Mouse (Mus musculus) heart, postnatal 25 days (tissue): Measurements from ENCODE around the gene Parvb. TPM values are rescaled to one million over a fixed set of nuclear protein-coding genes. Genes with fewer than 3 reads are reported as not detected.
"Not testable (repeated sequence)": the region's sequence is repeated elsewhere in the genome, so short reads cannot be mapped to it uniquely, and the experiment has no call there.

Experiments
- DNase-seq: peaks from one replicate; pipeline ENCODE4 v3.0.0; 2022; ENCODE audit warnings: low spot score
- intact Hi-C: fragments of 180-260 bp; cut with DNase I; formaldehyde crosslinking; loops from one replicate; pipeline ENCODE4 v1.15.1; 2025
- total RNA-seq, 2 experiments: library from RNA; stranded (reverse); gene quantifications; 2 replicates each; pipeline ENCODE4 v1.2.3; 2021

Gene Parvb
- total RNA-seq, 2 experiments from 2014 or later: 147 to 154 TPM

GRCm38 (mm10) chr15:84282206-84283085 is 50.6 kb downstream of the Parvb start:
- intact Hi-C loops: loop anchor here (5.0 kb wide), 2 partner anchors 70 to 330 kb away; no protein-coding TSS in a partner anchor
- no peak for DNase-seq

- intact Hi-C loops: loop anchor here (5.0 kb wide), 2 partner anchors 72 to 328 kb away; no protein-coding TSS in a partner anchor
- no peak for DNase-seq
Observed at GRCm38 (mm10) chr15:84284059-84284458, 52.2 kb downstream of the Parvb start.

- intact Hi-C loops: no loop called here
Observed at GRCm38 (mm10) chr15:84285453-84285852, 53.6 kb downstream of the Parvb start.

GRCm38 (mm10) chr15:84288953-84289352 is 57.1 kb downstream of the Parvb start:
- DNase-seq, intact Hi-C loops: not testable (repeated sequence)

More at GRCm38 (mm10) chr15:84285453-84285852, 53.6 kb downstream of the Parvb start:
- DNase-seq: no peak

GRCm38 (mm10) chr15:84291097-84291496 is 59.3 kb downstream of the Parvb start:
- no peak for DNase-seq
- intact Hi-C loops: no loop called here

- intact Hi-C loops: no loop called here
- no peak for DNase-seq
Observed at GRCm38 (mm10) chr15:84293590-84293989, 61.7 kb downstream of the Parvb start.

- no peak for DNase-seq
- intact Hi-C loops: no loop called here
Observed at GRCm38 (mm10) chr15:84294391-84294790, 62.5 kb downstream of the Parvb start.

GRCm38 (mm10) chr15:84295225-84295624 is 63.4 kb downstream of the Parvb start:
- no peak for DNase-seq
- intact Hi-C loops: no loop called here

- DNase-seq: no peak
- intact Hi-C loops: no loop called here
Observed at GRCm38 (mm10) chr15:84297454-84297853, 65.6 kb downstream of the Parvb start.

- intact Hi-C loops: no loop called here
- DNase-seq: no peak
Observed at GRCm38 (mm10) chr15:84298804-84299370, 67.0 kb downstream of the Parvb start.

- intact Hi-C loops: loop anchor here (5.0 kb wide), 1 partner anchor 148 kb away; the partner anchor contains the start of gene Shisal1
- no peak for DNase-seq
Observed at GRCm38 (mm10) chr15:84299662-84300333, 68.0 kb downstream of the Parvb start.

- no peak for DNase-seq
- intact Hi-C loops: loop anchor here (5.0 kb wide), 1 partner anchor 147 kb away; the partner anchor contains the start of gene Shisal1
Observed at GRCm38 (mm10) chr15:84300591-84300990, 68.7 kb downstream of the Parvb start.

GRCm38 (mm10) chr15:84301026-84301425 is 69.2 kb downstream of the Parvb start:
- DNase-seq: no peak
- intact Hi-C loops: loop anchor here (5.0 kb wide), 1 partner anchor 146 kb away; the partner anchor contains the start of gene Shisal1

GRCm38 (mm10) chr15:84301641-84302420 is 70.0 kb downstream of the Parvb start:
- intact Hi-C loops: loop anchor here (5.0 kb wide), 1 partner anchor 145 kb away; the partner anchor contains the start of gene Shisal1
- no peak for DNase-seq

GRCm38 (mm10) chr15:84303264-84303663 is 71.4 kb downstream of the Parvb start:
- intact Hi-C loops: loop anchor here (5.0 kb wide), 1 partner anchor 144 kb away; the partner anchor contains the start of gene Shisal1
- DNase-seq: no peak

GRCm38 (mm10) chr15:84305333-84305732 is 73.5 kb downstream of the Parvb start:
- DNase-seq: no peak
- intact Hi-C loops: no loop called here

- intact Hi-C loops: no loop called here
- DNase-seq: no peak
Observed at GRCm38 (mm10) chr15:84310271-84310670, 78.4 kb downstream of the Parvb start.

GRCm38 (mm10) chr15:84311295-84312085 is 79.6 kb downstream of the Parvb start:
- intact Hi-C loops: no loop called here
- DNase-seq: no peak
